Mouse (Mus musculus) embryonic facial prominence, embryonic 14.5 days (tissue): ENCODE data around the gene B3gat1. TPM values are rescaled to one million over a fixed set of nuclear protein-coding genes. Genes with fewer than 3 reads are reported as not detected.

Experiments used
- ATAC-seq: fragments of 200-750 bp; cut with Nextera tagmentation; 2 replicates; pipeline ENCODE4 v1.8.0; 2017; ENCODE audit warnings: low read depth, moderate number of reproducible peaks, moderate TSS enrichment
- DNase-seq: peaks from one replicate; pipeline ENCODE4 v3.0.0-alpha.2; 2015; ENCODE audit warnings: low spot score
- H3K27ac ChIP-seq: fragments of 300-500 bp; sonication (generic); replicated peaks from 2 replicates; pipeline ENCODE4 v1.5.1; 2014; ENCODE audit warnings: low read depth, mild to moderate bottlenecking, low read length, moderate library complexity
- H3K27me3 ChIP-seq: fragments of 300-500 bp; sonication (generic); replicated peaks from 2 replicates; pipeline ENCODE4 v1.6.1; 2014; ENCODE audit warnings: low read length; ENCODE audit not compliant: control insufficient read depth, insufficient read depth
- H3K36me3 ChIP-seq: fragments of 300-500 bp; sonication (generic); 2 replicates; pipeline ENCODE4 v1.6.1; 2014; ENCODE audit warnings: low read length, mixed read lengths; ENCODE audit not compliant: control insufficient read depth, insufficient read depth
- H3K4me1 ChIP-seq: fragments of 300-500 bp; sonication (generic); 2 replicates; pipeline ENCODE4 v1.6.1; 2014; ENCODE audit warnings: antibody characterized with exemption, low read length; ENCODE audit not compliant: control insufficient read depth, insufficient read depth
- H3K4me2 ChIP-seq: fragments of 300-500 bp; sonication (generic); 2 replicates; pipeline ENCODE4 v1.6.1; 2014; ENCODE audit warnings: low read depth, mild to moderate bottlenecking, low read length, moderate library complexity, mixed read lengths
- H3K4me3 ChIP-seq: fragments of 300-500 bp; sonication (generic); 2 replicates; pipeline ENCODE4 v1.5.1; 2014; ENCODE audit warnings: low read depth, mild to moderate bottlenecking, low read length
- H3K9ac ChIP-seq: fragments of 300-500 bp; sonication (generic); 2 replicates; pipeline ENCODE4 v1.6.1; 2014; ENCODE audit warnings: low read depth, mild to moderate bottlenecking, low read length, moderate library complexity, mixed read lengths
- H3K9me3 ChIP-seq: fragments of 300-500 bp; sonication (generic); 2 replicates; pipeline ENCODE4 v1.6.1; 2016; ENCODE audit warnings: low read length; ENCODE audit not compliant: control insufficient read depth
- WGBS: fragments of 180-500 bp; shearing (Covaris S2); extraction: QIAGEN DNeasy Blood & Tissue Kit; methylation state at CpG from one replicate; pipeline ENCODE4 v1.1.7; 2014; 5-methylcytosine and 5-hydroxymethylcytosine counted together
- polyA plus RNA-seq: library from polyadenylated mRNA; unstranded; fragments of >200 nt; fragmentation: Nextera tagmentation; extraction: Ambion mirVana; gene quantifications from 2 replicates; pipeline ENCODE4 v1.2.1, GENCODE M21; 2014

The B3gat1 gene
- polyA plus RNA-seq, 1 experiment from 2014 or later = 1.4 TPM

GRCm38 (mm10) chr9:26792829-26793228 is 59.3 kb downstream of the B3gat1 start:
- WGBS = 76% methylated on average over 3 of the region's 3 CpGs
- no peak for DNase-seq
- ATAC-seq = no peak
- H3K27me3 ChIP-seq = no peaks in the 10 kb centered on the region
- H3K36me3 ChIP-seq = no peaks in the 10 kb centered on the region
- H3K4me3 ChIP-seq = no peak overlapping the region
- no peaks in the 10 kb centered on the region for H3K4me1 ChIP-seq
- no peaks in the 10 kb centered on the region for H3K9me3 ChIP-seq
- H3K4me2 ChIP-seq = no peak overlapping the region
- H3K27ac ChIP-seq = no peak overlapping the region
- no peak overlapping the region for H3K9ac ChIP-seq

- Histone ChIP-seq H3K4me1 (no peaks in the 10 kb centered on the region), H3K27ac (no peak overlapping the region), H3K9ac (no peak overlapping the region), H3K36me3 (no peaks in the 10 kb centered on the region), H3K4me3 (no peak overlapping the region), H3K4me2 (no peak overlapping the region), H3K27me3 (no peaks in the 10 kb centered on the region), H3K9me3 (no peaks in the 10 kb centered on the region)
- 86% methylated on average over 3 of the region's 3 CpGs for WGBS
- ATAC-seq (no peak), DNase-seq (no peak)
These were observed 64.7 kb downstream of the B3gat1 start for GRCm38 (mm10) chr9:26798205-26798604.

GRCm38 (mm10) chr9:26798731-26799130 is 65.2 kb downstream of the B3gat1 start:
- H3K27ac ChIP-seq = no peak overlapping the region
- WGBS = 77% methylated on average over 1 of the region's 1 CpGs

GRCm38 (mm10) chr9:26800357-26800756 is 66.8 kb downstream of the B3gat1 start:
- Histone ChIP-seq H3K4me3 (no peak overlapping the region), H3K36me3 (no peaks in the 10 kb centered on the region), H3K9ac (no peak overlapping the region), H3K27me3 (no peaks in the 10 kb centered on the region), H3K27ac (no peak overlapping the region), H3K4me1 (no peaks in the 10 kb centered on the region), H3K9me3 (no peaks in the 10 kb centered on the region), H3K4me2 (no peak overlapping the region)
- WGBS = 94% methylated on average over 2 of the region's 2 CpGs
- DNase-seq (no peak), ATAC-seq (no peak)

More at GRCm38 (mm10) chr9:26798731-26799130, 65.2 kb downstream of the B3gat1 start:
- no peaks in the 10 kb centered on the region for H3K4me1 ChIP-seq
- H3K4me2 ChIP-seq = no peak overlapping the region
- H3K4me3 ChIP-seq = no peak overlapping the region
- no peak overlapping the region for H3K9ac ChIP-seq
- ATAC-seq = no peak
- H3K9me3 ChIP-seq = no peaks in the 10 kb centered on the region
- no peaks in the 10 kb centered on the region for H3K36me3 ChIP-seq
- H3K27me3 ChIP-seq = no peaks in the 10 kb centered on the region
- DNase-seq = no peak

GRCm38 (mm10) chr9:26804321-26804720 is 70.8 kb downstream of the B3gat1 start:
- Histone ChIP-seq H3K4me2 (no peak overlapping the region), H3K27ac (no peak overlapping the region), H3K9ac (no peak overlapping the region), H3K27me3 (no peaks in the 10 kb centered on the region), H3K4me3 (no peak overlapping the region), H3K9me3 (no peaks in the 10 kb centered on the region), H3K36me3 (no peaks in the 10 kb centered on the region), H3K4me1 (no peaks in the 10 kb centered on the region)
- DNase-seq = no peak
- no peak for ATAC-seq

- Histone ChIP-seq H3K27me3 (no peaks in the 10 kb centered on the region), H3K27ac (peak within 1 kb of the TSS; percentile 18; the same call in 1 of the 2 replicates), H3K9ac (peak within 1 kb of the TSS; percentile 57), H3K4me3 (peak within 1 kb of the TSS; percentile 46), H3K9me3 (no peaks in the 10 kb centered on the region), H3K4me2 (peak within 1 kb of the TSS; percentile 73), H3K36me3 (no peaks in the 10 kb centered on the region), H3K4me1 (no peaks in the 10 kb centered on the region)
- peak; percentile 100 for ATAC-seq
- peak; percentile 98 for DNase-seq
- WGBS = 2% methylated on average over 30 of the region's 33 CpGs
These were observed 72.6 kb downstream of the B3gat1 start, which contains the start of gene Glb1l2 for GRCm38 (mm10) chr9:26805935-26806666. Gene Glb1l2, minus strand, starts transcription at chr9:26806468.

- WGBS = 78% methylated on average over 2 of the region's 2 CpGs
- ATAC-seq = no peak
- no peak overlapping the region for H3K9ac ChIP-seq
- H3K27me3 ChIP-seq = no peaks in the 10 kb centered on the region
- H3K4me2 ChIP-seq = no peak overlapping the region
- H3K4me1 ChIP-seq = no peaks in the 10 kb centered on the region
- DNase-seq = no peak
- no peaks in the 10 kb centered on the region for H3K36me3 ChIP-seq
- H3K27ac ChIP-seq = no peak overlapping the region
- no peaks in the 10 kb centered on the region for H3K9me3 ChIP-seq
- H3K4me3 ChIP-seq = no peak overlapping the region
These were observed 75.2 kb downstream of the B3gat1 start for GRCm38 (mm10) chr9:26808735-26809134.
